In the genomic region with DNA sequence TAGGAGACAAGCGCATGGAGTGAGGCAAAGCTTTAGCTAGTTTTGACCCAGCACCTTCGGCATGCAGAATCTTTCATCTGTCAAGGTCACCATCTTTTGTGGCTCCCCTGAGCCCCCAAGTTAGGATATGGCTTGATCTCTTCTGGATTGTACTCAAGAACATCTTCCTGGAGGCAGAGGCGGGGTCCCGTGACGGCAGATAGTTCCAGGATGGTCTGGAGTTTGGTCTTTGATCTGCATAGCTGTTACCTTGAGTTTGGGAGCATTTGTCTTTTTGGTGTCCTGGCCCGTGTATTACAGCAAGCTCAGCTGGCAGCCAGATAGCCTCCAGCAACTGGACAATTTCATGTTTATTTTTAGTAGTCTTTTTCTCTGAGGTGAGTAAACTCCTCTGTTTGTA, we compare ENCODE assay signal across 24 mouse cellular contexts. TPM values are rescaled to one million over a fixed set of nuclear protein-coding genes. Genes with fewer than 3 reads are reported as not detected.
A peak's percentile ranks its signal among the peaks of the same experiment; 100 is the strongest.
DNase-seq lines count a peak whose midpoint lies in the region.
"Had no signal": no experiment of that assay in that cellular context is flagged by ENCODE, and none has a peak within 500 bp of the region (broad histone marks: within the 10 kb centered on the region; RNA-seq: fewer than 3 reads in every experiment).

No protein-coding gene starts in this region.

- peak; percentile 14 for DNase-seq in adrenal gland, postnatal 14 days
- DNase-seq in adrenal gland, postnatal 25 days: no peak
- peak; percentile 68 for DNase-seq in heart, embryonic 10.5 days (ENCODE audit: low spot score)
- no peak for DNase-seq in heart, postnatal 25 days (ENCODE audit: low spot score)
- peak; percentile 44 for DNase-seq in kidney, adult 9 months
- DNase-seq in kidney, adult 18-20 months: no peak
- DNase-seq: adrenal gland, postnatal 10 days; B cell, adult 2 months; cerebellum, adult 18-20 months; cerebellum, adult 9-10 months; gastrocnemius, postnatal 10 days; gastrocnemius, postnatal 36 days; heart, postnatal 14 days had no signal

- no peaks in the 10 kb centered on the region for H3K9me3 ChIP-seq in heart, embryonic 10.5 days
- H3K9me3 ChIP-seq: forebrain, embryonic 10.5 days; forebrain, embryonic 13.5 days; heart, embryonic 13.5 days; hindbrain, embryonic 12.5 days; hindbrain, embryonic 15.5 days had no signal

- H3K4me1 ChIP-seq in heart, embryonic 10.5 days: peaks cover 6% of the 10 kb centered on the region

- no peak overlapping the region for H3K4me3 ChIP-seq in heart, embryonic 10.5 days
- H3K4me3 ChIP-seq: forebrain, embryonic 10.5 days; forebrain, embryonic 13.5 days; heart, embryonic 13.5 days; hindbrain, embryonic 12.5 days; hindbrain, embryonic 15.5 days had no signal

- H3K27ac ChIP-seq in heart, embryonic 10.5 days: no peak overlapping the region
- H3K27ac ChIP-seq: forebrain, embryonic 10.5 days; forebrain, embryonic 13.5 days; heart, embryonic 13.5 days; hindbrain, embryonic 12.5 days; hindbrain, embryonic 15.5 days had no signal

- 78% methylated on average over 6 of the region's 6 CpGs for WGBS in heart, embryonic 10.5 days

- intact Hi-C loops in heart, postnatal 25 days (cut with DNase I): loop anchor here (5.0 kb wide), 1 partner anchor 218 kb away; no protein-coding TSS in a partner anchor

- no peaks in the 10 kb centered on the region for H3K36me3 ChIP-seq in heart, embryonic 10.5 days
- H3K36me3 ChIP-seq: forebrain, embryonic 10.5 days; G1E; heart, embryonic 13.5 days; hindbrain, embryonic 12.5 days; hindbrain, embryonic 15.5 days had no signal

- H3K27me3 ChIP-seq in heart, embryonic 10.5 days (ENCODE audit: insufficient read depth, poor library complexity, severe bottlenecking): no peaks in the 10 kb centered on the region
- H3K27me3 ChIP-seq: forebrain, embryonic 13.5 days; heart, embryonic 13.5 days; hindbrain, embryonic 12.5 days; hindbrain, embryonic 15.5 days; Patski had no signal

RNA-seq across cellular contexts. Expression of a gene that starts 3.7 kb away (rescaled TPM):
- total RNA-seq in adrenal gland, postnatal 14 days (2021): 45.2 and 50.7 TPM in 2 replicates
- 45.0 and 63.2 TPM in 2 replicates for total RNA-seq in adrenal gland, postnatal 25 days (2021)
- polyA plus RNA-seq in heart, embryonic 10.5 days (2016; fragmentation: Nextera tagmentation; extraction: Ambion mirVana): 29.4 and 30.8 TPM in 2 replicates
- total RNA-seq in heart, postnatal 25 days (2021): 10 to 100 TPM; 23.4 to 23.9 TPM

RNA-seq across cellular contexts. Expression of a gene that starts 45.8 kb away (rescaled TPM):
- 0.11 and 0.49 TPM in 2 replicates for total RNA-seq in adrenal gland, postnatal 14 days (2021)
- total RNA-seq in adrenal gland, postnatal 25 days (2021): 0.57 and 0.79 TPM in 2 replicates
- polyA plus RNA-seq in heart, embryonic 10.5 days (2016; fragmentation: Nextera tagmentation; extraction: Ambion mirVana): 0.21 and 0.26 TPM in 2 replicates
- under 1 TPM in 1 of 2 experiments, not detected in 1; 0.05 TPM for total RNA-seq in heart, postnatal 25 days (2021)
- total RNA-seq: gastrocnemius, adult 18-20 months; hematopoietic stem cell, adult 5-6 weeks had no signal
- polyA plus RNA-seq: embryonic facial prominence, embryonic 11.5 days; forebrain, embryonic 10.5 days; forebrain, embryonic 13.5 days; forebrain, embryonic 16.5 days; G1E had no signal

Comparison
In these comparisons a context has a peak if more than half of its experiments do, and no peak if none do; other contexts are left out.
1. DNase-seq: peak in adrenal gland, postnatal 14 days (single experiment), heart, embryonic 10.5 days (single experiment) and kidney, adult 9 months (single experiment); none in adrenal gland, postnatal 25 days (single experiment), heart, postnatal 25 days (single experiment) and kidney, adult 18-20 months (single experiment).